Mouse (Mus musculus) CH12F3 (cell line): ENCODE data around the gene Pcgf2.
"Not testable (repeated sequence)": the region's sequence is repeated elsewhere in the genome, so short reads cannot be mapped to it uniquely, and the experiment has no call there.

ENCODE experiments used
- in situ Hi-C: fragments of 300-500 bp; cut with MboI; formaldehyde crosslinking; loops from 2 replicates; pipeline ENCODE4 v1.14.3; 2020; ENCODE audit warnings: low sequenced_read_pairs

The Pcgf2 gene

DNA sequence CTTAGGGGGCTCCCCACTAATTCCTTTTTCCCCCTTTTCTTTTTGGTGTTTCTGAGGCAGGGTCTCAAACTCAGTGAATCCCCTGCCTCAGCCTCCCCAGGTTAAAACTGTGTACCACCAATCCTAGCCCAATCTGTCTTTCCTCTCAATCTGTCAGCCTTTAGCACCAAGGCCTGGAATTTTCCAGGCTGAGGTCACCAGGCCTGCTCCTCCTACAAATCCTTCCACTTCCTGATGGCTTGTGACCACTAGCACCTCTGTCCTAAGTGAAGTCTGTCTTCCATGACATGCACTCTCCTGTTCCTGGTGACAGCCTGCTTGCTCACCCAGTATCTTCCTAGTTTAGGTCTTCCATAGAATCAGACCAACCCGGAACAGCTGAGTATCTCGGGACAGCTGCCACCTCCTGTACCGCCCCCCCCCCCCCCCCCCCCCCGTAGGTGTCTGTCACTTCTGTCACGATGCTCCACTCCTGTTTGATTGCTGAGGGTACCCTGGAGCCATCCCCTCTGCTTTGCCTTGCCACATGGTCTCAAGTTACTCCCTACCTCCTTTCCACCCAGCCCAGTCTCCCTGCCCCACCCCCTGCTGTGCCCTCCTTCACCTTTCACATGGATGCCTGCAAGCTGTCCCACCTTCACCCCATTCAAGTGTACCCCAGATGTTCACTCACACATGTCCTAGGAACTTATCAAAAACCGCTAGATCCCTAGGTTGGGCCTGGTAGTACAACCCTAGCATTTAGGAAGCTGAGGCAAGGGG lies 42.9 kb downstream of the Pcgf2 start:
- in situ Hi-C loops: no loop called here

DNA sequence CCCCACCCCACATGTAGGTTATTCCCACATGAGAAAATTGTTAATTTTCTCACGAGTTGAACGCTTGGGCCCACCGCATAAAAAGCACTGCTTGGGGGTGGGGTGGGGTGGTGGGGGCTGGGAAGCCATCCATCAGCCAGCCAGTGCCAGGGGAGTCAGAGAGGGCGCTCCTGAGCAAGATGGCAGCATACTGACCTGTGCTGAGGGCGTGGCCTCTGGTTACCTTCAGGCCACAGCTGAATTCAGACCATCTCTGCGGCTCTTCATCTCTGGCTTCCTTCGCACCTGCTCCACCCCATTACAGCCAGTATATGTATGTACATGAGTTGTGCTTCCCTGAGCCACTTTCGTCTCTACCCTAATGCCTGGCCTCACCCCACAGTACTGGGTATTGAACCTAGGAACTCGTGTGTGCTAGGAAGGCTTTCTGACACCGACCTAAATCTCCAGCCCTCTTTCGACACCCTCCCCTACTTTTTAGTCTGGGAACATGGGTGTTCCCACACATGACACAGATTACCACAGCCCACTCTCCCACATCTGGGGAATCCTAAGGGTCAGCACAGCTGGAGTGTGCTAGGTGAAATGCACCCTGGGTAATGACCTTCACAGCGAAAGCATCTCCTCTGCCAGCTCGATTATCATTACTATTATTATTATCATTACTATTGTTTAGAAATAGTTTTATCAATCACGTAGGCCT lies 43.9 kb downstream of the Pcgf2 start:
- in situ Hi-C loops: no loop called here

DNA sequence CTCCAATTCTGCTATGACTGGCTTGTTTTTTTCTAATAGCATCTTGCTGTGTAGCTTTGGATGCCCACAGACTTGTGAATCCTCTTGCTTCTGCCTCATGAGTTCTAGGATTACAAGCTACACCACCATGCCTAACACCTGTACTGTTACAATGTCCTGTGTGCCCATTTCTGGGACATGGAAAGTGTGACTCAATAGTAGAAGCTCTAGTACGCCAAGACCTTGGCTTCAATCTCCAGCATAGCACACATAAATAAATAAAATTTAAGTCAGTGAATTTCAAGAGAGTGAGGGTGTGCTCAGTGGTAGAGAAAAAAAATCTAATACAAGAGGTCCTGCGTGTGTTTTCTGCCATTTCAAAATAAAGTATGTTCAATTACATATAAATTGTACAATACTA lies 46.1 kb downstream of the Pcgf2 start:
- in situ Hi-C loops: no loop called here

DNA sequence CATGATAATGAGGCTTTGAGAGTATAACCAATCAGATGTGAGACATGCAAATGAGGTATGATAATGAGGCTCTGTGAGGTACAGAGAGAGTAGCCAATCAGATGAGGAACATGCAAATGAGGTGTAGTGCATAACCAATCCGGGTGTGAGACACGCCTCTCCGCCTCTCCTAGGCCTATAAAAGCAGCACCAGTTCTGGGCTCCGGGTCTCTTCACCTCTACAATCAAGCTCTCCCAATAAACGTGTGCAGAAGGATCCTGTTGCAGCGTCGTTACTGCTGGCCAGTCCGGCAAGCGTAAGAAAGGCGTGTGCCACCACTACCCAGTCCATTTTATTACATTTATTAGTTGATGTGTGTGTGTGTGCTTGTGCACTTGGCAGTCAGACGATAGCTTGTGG lies 46.9 kb downstream of the Pcgf2 start:
- in situ Hi-C loops: not testable (repeated sequence)

DNA sequence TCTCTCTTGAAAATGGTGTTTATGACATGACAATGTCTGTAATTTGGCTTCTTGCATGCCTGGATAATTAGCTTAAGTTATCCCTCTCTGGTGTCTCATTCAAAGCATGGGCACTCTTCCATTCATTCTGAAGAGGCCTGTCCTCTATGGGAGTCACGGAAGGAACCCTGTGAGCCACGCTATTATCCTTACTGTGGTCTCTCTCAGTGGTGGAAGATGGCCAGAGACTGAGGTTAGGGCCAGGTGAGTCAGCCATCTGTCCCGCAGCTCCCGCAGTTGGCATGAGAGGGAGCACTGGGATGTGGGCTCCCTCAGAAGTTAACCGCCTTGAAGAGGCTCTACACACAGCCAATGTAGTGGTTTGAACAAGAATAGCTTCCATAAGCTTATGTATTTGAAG lies 50.0 kb downstream of the Pcgf2 start:
- in situ Hi-C loops: no loop called here

DNA sequence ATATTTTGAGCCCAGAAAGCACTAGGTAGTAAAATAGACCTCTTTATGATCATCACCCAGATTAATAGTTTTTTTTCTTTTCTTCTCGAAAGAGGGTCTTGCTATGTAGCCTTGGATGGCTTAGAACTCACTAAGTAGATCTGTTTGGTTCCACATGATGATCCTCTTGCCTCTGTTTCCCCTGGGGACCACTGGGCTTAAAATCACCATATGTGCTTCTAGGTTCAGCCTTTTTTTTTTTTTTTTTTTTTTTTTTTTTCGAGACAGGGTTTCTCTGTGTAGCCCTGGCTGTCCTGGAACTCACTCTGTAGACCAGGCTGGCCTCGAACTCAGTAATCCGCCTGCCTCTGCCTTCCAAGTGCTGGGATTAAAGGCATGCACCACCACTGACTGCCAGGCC lies 51.8 kb downstream of the Pcgf2 start:
- in situ Hi-C loops: loop anchor here (10.0 kb wide), 1 partner anchor 46 kb away; no protein-coding TSS in a partner anchor

DNA sequence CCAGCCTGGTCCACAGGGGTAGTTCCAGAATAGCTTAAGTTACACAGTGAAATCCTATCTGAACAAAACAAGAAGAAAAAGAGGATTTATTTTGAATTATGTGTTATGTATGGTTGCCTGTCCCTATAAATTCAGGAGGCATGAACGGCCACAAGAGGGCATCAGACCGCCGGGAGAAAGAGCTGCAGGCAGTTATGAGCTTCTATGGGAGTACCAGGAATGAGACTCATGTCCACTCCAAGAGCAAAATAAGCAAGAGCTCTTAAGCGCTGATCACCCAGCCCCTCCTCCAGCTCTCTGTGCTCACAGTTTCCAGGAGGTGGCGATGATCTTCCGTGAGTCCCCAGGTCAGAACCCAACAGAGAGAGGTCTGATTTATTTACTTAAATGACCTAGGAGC lies 55.5 kb downstream of the Pcgf2 start:
- in situ Hi-C loops: loop anchor here (10.0 kb wide), 1 partner anchor 50 kb away; no protein-coding TSS in a partner anchor

DNA sequence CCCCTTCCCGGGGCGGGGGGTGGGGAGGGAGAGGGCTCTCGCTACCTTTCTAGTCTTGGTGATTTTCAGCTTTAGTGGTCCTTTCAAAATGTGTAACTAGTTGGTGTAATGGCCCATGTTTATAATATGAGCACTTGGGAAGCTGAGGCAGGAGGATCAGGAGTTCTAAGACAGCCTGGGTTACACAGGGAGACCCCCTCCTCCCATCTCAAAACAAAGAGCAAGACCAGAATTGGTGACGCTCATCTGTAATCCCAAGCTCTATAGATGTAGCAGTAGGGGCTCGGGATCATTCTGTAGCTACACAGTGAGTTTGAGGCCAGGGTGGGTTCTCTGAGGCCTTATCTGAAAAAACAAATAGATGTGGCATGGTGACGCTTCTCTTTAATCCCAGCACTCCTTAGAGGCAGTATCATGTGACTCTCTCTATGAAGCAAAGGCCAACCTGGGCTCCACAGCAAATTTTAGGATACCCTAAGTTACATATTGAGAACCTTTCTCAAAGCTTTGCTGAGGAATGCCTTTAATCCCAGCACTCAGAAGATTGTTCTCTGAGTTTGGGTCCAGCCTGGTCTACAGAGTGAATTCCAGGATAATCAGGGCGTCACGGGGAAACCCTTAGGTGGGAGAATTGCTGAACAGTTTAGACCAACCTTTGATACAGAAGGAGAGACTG lies 56.8 kb downstream of the Pcgf2 start:
- in situ Hi-C loops: loop anchor here (10.0 kb wide), 1 partner anchor 51 kb away; no protein-coding TSS in a partner anchor

DNA sequence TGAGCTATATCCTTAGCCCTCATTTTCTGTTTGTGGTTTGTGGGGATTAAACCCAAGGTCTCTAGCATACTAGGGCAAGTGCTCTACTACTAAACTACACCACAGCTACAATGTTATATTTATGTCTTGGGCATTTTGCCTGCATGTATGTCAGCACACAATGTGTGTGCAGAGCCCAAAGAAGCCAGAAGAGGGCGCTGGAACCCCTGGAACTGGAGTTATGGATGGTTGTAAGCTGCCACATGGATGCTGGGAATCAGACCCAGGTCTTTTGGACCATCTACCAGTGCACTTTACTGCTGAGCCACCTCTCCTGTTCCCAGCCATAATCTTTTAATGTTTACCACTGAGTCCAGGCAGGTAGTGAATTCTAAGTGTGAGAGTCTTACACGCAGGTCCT lies 57.6 kb downstream of the Pcgf2 start:
- in situ Hi-C loops: loop anchor here (10.0 kb wide), 1 partner anchor 52 kb away; no protein-coding TSS in a partner anchor

DNA sequence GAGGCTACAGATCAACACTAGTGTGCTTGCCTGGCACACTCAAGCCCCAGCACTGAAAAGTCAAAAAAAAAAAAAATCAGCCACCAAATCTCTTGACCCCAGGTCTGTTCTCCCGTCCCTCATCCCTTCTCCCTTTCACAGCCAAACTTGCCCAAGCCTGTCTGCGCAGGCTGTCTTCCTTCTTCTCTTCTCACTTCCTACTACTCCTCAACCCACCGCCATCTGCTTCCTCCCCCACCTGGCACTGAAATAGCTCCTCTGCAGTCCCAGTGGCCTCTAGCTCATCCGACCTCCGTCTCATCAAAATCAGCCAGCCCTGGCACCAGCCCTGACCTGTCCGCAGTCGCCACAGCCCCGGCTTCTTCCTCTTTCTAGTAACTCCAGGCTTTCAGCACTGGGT lies 58.6 kb downstream of the Pcgf2 start:
- in situ Hi-C loops: loop anchor here (10.0 kb wide), 1 partner anchor 53 kb away; no protein-coding TSS in a partner anchor
